ENCODE assay signal across 16 mouse cellular contexts in genomic region chr4:11878638-11879037, GRCm38 (mm10).
"Had no signal": no experiment of that assay in that cellular context is flagged by ENCODE, and none has a peak within 500 bp of the region (broad histone marks: within the 10 kb centered on the region; RNA-seq: fewer than 3 reads in every experiment).

No protein-coding gene starts in this region.

- H3K4me3 ChIP-seq: left cerebral cortex, adult 2 months; limb, embryonic 10.5 days; liver, embryonic 12.5 days; lung, embryonic 15.5 days; megakaryocyte, embryonic 14.5 days; midbrain, embryonic 12.5 days; neural tube, embryonic 13.5 days had no signal

- H3K27me3 ChIP-seq: liver, embryonic 12.5 days; lung, embryonic 15.5 days; midbrain, embryonic 12.5 days; neural tube, embryonic 13.5 days had no signal

- DNase-seq: kidney, postnatal 25 days; lung, postnatal 14 days; retina, postnatal 1 day; right cerebral cortex, postnatal 4 days; spleen, adult 18-20 months; thymus, adult 2 months; thymus, postnatal 36 days had no signal

- H3K4me1 ChIP-seq: limb, embryonic 10.5 days; midbrain, embryonic 12.5 days; neural tube, embryonic 13.5 days had no signal

- ATAC-seq: midbrain, embryonic 16.5 days had no signal

- H3K9ac ChIP-seq: liver, embryonic 12.5 days; lung, embryonic 15.5 days; midbrain, embryonic 12.5 days; neural tube, embryonic 13.5 days had no signal

- H3K27ac ChIP-seq: left cerebral cortex, adult 2 months; limb, embryonic 10.5 days; liver, embryonic 12.5 days; lung, embryonic 15.5 days; macrophage; midbrain, embryonic 12.5 days; neural tube, embryonic 13.5 days had no signal

- H3K4me2 ChIP-seq: liver, embryonic 12.5 days; lung, embryonic 15.5 days; midbrain, embryonic 12.5 days; neural tube, embryonic 13.5 days had no signal

- H3K36me3 ChIP-seq: limb, embryonic 10.5 days; liver, embryonic 12.5 days; lung, embryonic 15.5 days; midbrain, embryonic 12.5 days; neural tube, embryonic 13.5 days had no signal

- H3K9me3 ChIP-seq: limb, embryonic 10.5 days; liver, embryonic 12.5 days; lung, embryonic 15.5 days; midbrain, embryonic 12.5 days; neural tube, embryonic 13.5 days had no signal
